Mouse (Mus musculus) intestine, embryonic 15.5 days (tissue): ENCODE results near the gene Nfkbiz. TPM values are rescaled to one million over a fixed set of nuclear protein-coding genes. Genes with fewer than 3 reads are reported as not detected.
"Not testable (repeated sequence)": the region's sequence is repeated elsewhere in the genome, so short reads cannot be mapped to it uniquely, and the experiment has no call there.

ENCODE experiments used
- ATAC-seq: fragments of 200-750 bp; cut with Nextera tagmentation; 2 replicates; pipeline ENCODE4 v1.8.0; 2017; ENCODE audit warnings: moderate TSS enrichment, moderate library complexity
- H3K27ac ChIP-seq: fragments of 300-500 bp; sonication (generic); 2 replicates; pipeline ENCODE4 v1.5.1; 2015; ENCODE audit warnings: mild to moderate bottlenecking, inconsistent platforms
- H3K27me3 ChIP-seq: fragments of 300-500 bp; sonication (generic); replicated peaks from 2 replicates; pipeline ENCODE4 v1.6.1; 2015; ENCODE audit warnings: inconsistent platforms
- H3K36me3 ChIP-seq: fragments of 300-500 bp; sonication (generic); 2 replicates; pipeline ENCODE4 v1.6.1; 2015; ENCODE audit warnings: inconsistent platforms
- H3K4me1 ChIP-seq: fragments of 300-500 bp; sonication (generic); replicated peaks from 2 replicates; pipeline ENCODE4 v1.6.1; 2015; ENCODE audit warnings: inconsistent platforms
- H3K4me2 ChIP-seq: fragments of 300-500 bp; sonication (generic); replicated peaks from 2 replicates; pipeline ENCODE4 v1.6.1; 2015; ENCODE audit warnings: mild to moderate bottlenecking, inconsistent platforms
- H3K4me3 ChIP-seq: fragments of 300-500 bp; sonication (generic); replicated peaks from 2 replicates; pipeline ENCODE4 v1.5.1; 2015; ENCODE audit warnings: inconsistent platforms
- H3K9ac ChIP-seq: fragments of 300-500 bp; sonication (generic); 2 replicates; pipeline ENCODE4 v1.6.1; 2015; ENCODE audit warnings: inconsistent platforms
- H3K9me3 ChIP-seq: fragments of 300-500 bp; sonication (generic); 2 replicates; pipeline ENCODE4 v1.6.1; 2016; ENCODE audit warnings: inconsistent platforms
- WGBS: fragments of 180-500 bp; shearing (Covaris S2); methylation state at CpG from one replicate; pipeline ENCODE4 v1.1.7; 2015; 5-methylcytosine and 5-hydroxymethylcytosine counted together
- polyA plus RNA-seq: library from polyadenylated mRNA; unstranded; fragments of >200 nt; fragmentation: Nextera tagmentation; extraction: Ambion mirVana; gene quantifications from 2 replicates; pipeline ENCODE4 v1.2.1, GENCODE M21; 2015

Gene Nfkbiz
- polyA plus RNA-seq, 1 experiment from 2014 or later = 8.7 TPM

DNA sequence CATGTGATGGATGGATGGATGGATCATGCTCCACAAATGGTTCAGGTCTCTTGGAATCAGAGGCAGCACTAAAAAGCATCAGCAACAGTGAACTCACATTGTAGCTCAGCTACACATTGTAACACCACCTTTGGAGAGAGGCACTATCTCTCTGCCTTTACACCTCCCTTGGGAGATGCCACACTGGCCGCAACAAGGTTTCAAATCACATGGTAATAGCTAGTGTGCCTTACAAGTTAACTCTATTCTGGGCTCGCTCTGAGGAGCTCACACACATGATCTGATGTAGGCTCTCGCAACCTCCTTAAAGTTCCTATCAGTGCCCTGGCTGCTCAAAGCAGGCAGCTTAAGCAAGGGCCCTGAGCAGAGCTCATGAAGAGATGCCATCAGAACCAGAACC is 11.8 kb upstream of the Nfkbiz start:
- Histone ChIP-seq H3K27ac (no peak overlapping the region), H3K4me2 (no peak overlapping the region), H3K27me3 (no peaks in the 10 kb centered on the region), H3K9me3 (no peaks in the 10 kb centered on the region), H3K4me3 (no peak overlapping the region), H3K36me3 (no peaks in the 10 kb centered on the region), H3K4me1 (no peaks in the 10 kb centered on the region), H3K9ac (no peak overlapping the region)
- WGBS = 94% methylated on average over 3 of the region's 3 CpGs
- ATAC-seq = no peak

DNA sequence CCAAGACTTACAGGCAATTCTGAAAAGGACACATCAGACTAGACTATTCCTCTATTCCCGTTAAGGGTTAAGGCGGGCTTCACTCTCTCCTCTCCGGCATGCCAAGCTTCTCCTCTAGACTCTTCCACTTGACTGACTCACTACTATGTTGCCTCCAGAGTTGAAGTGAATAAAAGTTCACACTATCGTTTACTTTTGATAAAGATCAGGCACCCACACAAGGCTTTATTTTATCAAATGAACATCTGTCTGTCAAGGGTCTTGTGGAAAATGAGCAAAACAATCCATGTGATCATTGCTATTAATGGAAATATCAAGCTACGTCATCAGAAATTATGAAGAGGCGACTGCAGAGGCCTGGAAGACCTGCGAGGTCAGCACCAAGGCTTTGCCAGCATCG is 9.0 kb upstream of the Nfkbiz start:
- Histone ChIP-seq H3K4me1 (no peaks in the 10 kb centered on the region), H3K9me3 (no peaks in the 10 kb centered on the region), H3K27ac (no peak overlapping the region), H3K36me3 (peaks cover 6% of the 10 kb centered on the region; the same call in 1 of the 2 replicates), H3K4me2 (no peak overlapping the region), H3K27me3 (no peaks in the 10 kb centered on the region), H3K4me3 (no peak overlapping the region), H3K9ac (no peak overlapping the region)
- 82% methylated on average over 8 of the region's 8 CpGs for WGBS
- ATAC-seq = no peak

- ATAC-seq = no peak
- Histone ChIP-seq H3K27ac (no peak overlapping the region), H3K4me2 (no peak overlapping the region), H3K27me3 (no peaks in the 10 kb centered on the region), H3K9me3 (no peaks in the 10 kb centered on the region), H3K4me3 (no peak overlapping the region), H3K4me1 (no peaks in the 10 kb centered on the region), H3K9ac (no peak overlapping the region), H3K36me3 (peaks cover 6% of the 10 kb centered on the region; the same call in 1 of the 2 replicates)
- WGBS = 96% methylated on average over 3 of the region's 3 CpGs
These were observed 6.1 kb upstream of the Nfkbiz start for GRCm38 (mm10) chr16:55844847-55845246.

- no peak overlapping the region for H3K4me3 ChIP-seq
- H3K27ac ChIP-seq = no peak overlapping the region
- H3K4me2 ChIP-seq = no peak overlapping the region
- no peak overlapping the region for H3K9ac ChIP-seq
- peaks cover 6% of the 10 kb centered on the region; the same call in 1 of the 2 replicates for H3K36me3 ChIP-seq
- H3K9me3 ChIP-seq = no peaks in the 10 kb centered on the region
- H3K4me1 ChIP-seq = no peaks in the 10 kb centered on the region
- H3K27me3 ChIP-seq = no peaks in the 10 kb centered on the region
- ATAC-seq = no peak
- WGBS = 97% methylated on average over 12 of the region's 12 CpGs
These were observed 5.2 kb upstream of the Nfkbiz start for GRCm38 (mm10) chr16:55843919-55844318.

GRCm38 (mm10) chr16:55843134-55843533 is 4.4 kb upstream of the Nfkbiz start:
- no peaks in the 10 kb centered on the region for H3K9me3 ChIP-seq
- H3K4me2 ChIP-seq = no peak overlapping the region
- H3K9ac ChIP-seq = no peak overlapping the region
- H3K36me3 ChIP-seq = peaks cover 6% of the 10 kb centered on the region; the same call in 1 of the 2 replicates
- H3K4me3 ChIP-seq = no peak overlapping the region
- ATAC-seq = no peak
- no peak overlapping the region for H3K27ac ChIP-seq
- H3K4me1 ChIP-seq = 0 out of 2 replicates have a peak, but pooled peaks cover 2% of the 10 kb centered on the region
- WGBS = 75% methylated on average over 5 of the region's 5 CpGs
- H3K27me3 ChIP-seq = no peaks in the 10 kb centered on the region

DNA sequence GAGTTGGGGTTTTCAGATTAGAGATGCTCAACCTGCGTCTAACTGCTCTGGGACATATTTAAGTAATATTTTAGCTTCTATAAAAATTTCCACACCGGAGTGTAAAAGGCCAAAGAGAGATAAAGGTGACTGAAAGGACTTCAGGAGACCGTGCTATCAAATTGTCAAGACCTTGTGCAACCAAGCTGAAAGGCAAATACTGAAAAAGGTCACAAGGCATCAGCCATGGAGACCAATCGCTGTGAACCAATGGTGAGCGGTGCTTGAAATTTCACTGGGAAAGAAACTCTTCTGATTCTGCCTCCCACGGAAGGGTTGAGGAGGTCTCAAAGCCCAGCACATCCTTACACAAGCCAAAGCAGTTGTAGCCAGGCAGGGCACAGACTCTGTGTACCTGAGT is 2.8 kb upstream of the Nfkbiz start:
- H3K27me3 ChIP-seq = no peaks in the 10 kb centered on the region
- no peak overlapping the region for H3K4me3 ChIP-seq
- H3K36me3 ChIP-seq = peaks cover 6% of the 10 kb centered on the region; the same call in 1 of the 2 replicates
- H3K4me1 ChIP-seq = 0 out of 2 replicates have a peak, but pooled peaks cover 4% of the 10 kb centered on the region
- ATAC-seq = no peak
- H3K4me2 ChIP-seq = no peak overlapping the region
- 90% methylated on average over 6 of the region's 6 CpGs for WGBS
- no peak overlapping the region for H3K9ac ChIP-seq
- no peak overlapping the region for H3K27ac ChIP-seq
- H3K9me3 ChIP-seq = no peaks in the 10 kb centered on the region

GRCm38 (mm10) chr16:55838129-55838509 is 580 bp downstream of the Nfkbiz start:
- Histone ChIP-seq H3K4me3 (peak overlapping the region; percentile 61), H3K9me3 (no peaks in the 10 kb centered on the region), H3K4me2 (peak overlapping the region; percentile 86), H3K36me3 (no peaks in the 10 kb centered on the region), H3K27ac (peak overlapping the region; percentile 85; the same call in 1 of the 2 replicates), H3K4me1 (0 out of 2 replicates have a peak, but pooled peaks cover 4% of the 10 kb centered on the region), H3K9ac (peak overlapping the region; percentile 76), H3K27me3 (no peaks in the 10 kb centered on the region)
- 14% methylated on average over 3 of the region's 3 CpGs for WGBS
- ATAC-seq = no peak

GRCm38 (mm10) chr16:55837653-55838052 is 1.0 kb downstream of the Nfkbiz start:
- not testable (repeated sequence) for H3K4me3 ChIP-seq, H3K9me3 ChIP-seq, H3K27ac ChIP-seq, ATAC-seq, H3K9ac ChIP-seq, H3K36me3 ChIP-seq, H3K27me3 ChIP-seq, H3K4me1 ChIP-seq
- peak overlapping the region; percentile 86; the same call in 1 of the 2 replicates for H3K4me2 ChIP-seq
- 91% methylated on average over 8 of the region's 8 CpGs for WGBS

GRCm38 (mm10) chr16:55837168-55837567 is 1.5 kb downstream of the Nfkbiz start:
- Histone ChIP-seq H3K9me3 (no peaks in the 10 kb centered on the region), H3K27me3 (no peaks in the 10 kb centered on the region), H3K36me3 (no peaks in the 10 kb centered on the region), H3K27ac (no peak overlapping the region), H3K4me2 (no peak overlapping the region), H3K4me1 (0 out of 2 replicates have a peak, but pooled peaks cover 4% of the 10 kb centered on the region), H3K9ac (no peak overlapping the region), H3K4me3 (no peak overlapping the region)
- 68% methylated on average over 2 of the region's 2 CpGs for WGBS
- ATAC-seq = no peak

GRCm38 (mm10) chr16:55835798-55836197 is 2.9 kb downstream of the Nfkbiz start:
- Histone ChIP-seq H3K4me2 (no peak overlapping the region), H3K36me3 (no peaks in the 10 kb centered on the region), H3K27me3 (no peaks in the 10 kb centered on the region), H3K4me3 (no peak overlapping the region), H3K9me3 (no peaks in the 10 kb centered on the region), H3K4me1 (0 out of 2 replicates have a peak, but pooled peaks cover 4% of the 10 kb centered on the region), H3K9ac (no peak overlapping the region), H3K27ac (no peak overlapping the region)
- ATAC-seq = no peak

DNA sequence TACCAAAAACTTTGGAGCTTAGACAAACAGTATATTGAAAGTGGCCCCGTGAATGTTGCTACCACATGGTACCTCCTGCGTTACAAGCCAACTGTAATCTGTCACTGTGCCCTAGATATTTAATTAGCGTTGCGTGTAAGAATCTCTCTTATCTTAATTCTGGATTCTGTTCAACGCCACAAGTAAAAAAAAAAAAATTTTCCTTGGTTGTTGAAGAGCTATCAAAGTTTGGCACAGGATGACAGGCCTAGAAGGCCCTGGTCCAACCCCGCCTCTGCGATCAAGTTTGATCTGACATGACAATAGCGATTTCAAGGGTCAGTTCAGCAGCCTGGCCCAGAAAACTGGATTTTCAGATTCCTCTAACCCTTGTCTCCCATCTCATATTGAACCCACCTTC is 6.1 kb downstream of the Nfkbiz start:
- no peak overlapping the region for H3K4me2 ChIP-seq
- H3K27ac ChIP-seq = no peak overlapping the region
- H3K27me3 ChIP-seq = no peaks in the 10 kb centered on the region
- H3K4me1 ChIP-seq = no peaks in the 10 kb centered on the region
- 91% methylated on average over 8 of the region's 8 CpGs for WGBS
- H3K36me3 ChIP-seq = no peaks in the 10 kb centered on the region
- H3K4me3 ChIP-seq = no peak overlapping the region
- H3K9ac ChIP-seq = no peak overlapping the region
- no peak for ATAC-seq
- no peaks in the 10 kb centered on the region for H3K9me3 ChIP-seq

- Histone ChIP-seq H3K4me2 (no peak overlapping the region), H3K9me3 (no peaks in the 10 kb centered on the region), H3K27ac (no peak overlapping the region), H3K36me3 (no peaks in the 10 kb centered on the region), H3K27me3 (no peaks in the 10 kb centered on the region), H3K4me1 (no peaks in the 10 kb centered on the region), H3K9ac (no peak overlapping the region), H3K4me3 (no peak overlapping the region)
- 82% methylated on average over 6 of the region's 6 CpGs for WGBS
- ATAC-seq = 0 out of 2 replicates have a peak, but pooled peaks have one; percentile 26
These were observed 6.7 kb downstream of the Nfkbiz start for GRCm38 (mm10) chr16:55832040-55832439.

- no peak overlapping the region for H3K9ac ChIP-seq
- no peaks in the 10 kb centered on the region for H3K27me3 ChIP-seq
- no peak overlapping the region for H3K4me3 ChIP-seq
- H3K36me3 ChIP-seq = no peaks in the 10 kb centered on the region
- no peaks in the 10 kb centered on the region for H3K9me3 ChIP-seq
- 76% methylated on average over 1 of the region's 1 CpGs for WGBS
- H3K4me1 ChIP-seq = no peaks in the 10 kb centered on the region
- H3K27ac ChIP-seq = no peak overlapping the region
- ATAC-seq = no peak
- no peak overlapping the region for H3K4me2 ChIP-seq
These were observed 7.2 kb downstream of the Nfkbiz start for GRCm38 (mm10) chr16:55831451-55831850.
